Mouse (Mus musculus): ENCODE measurements around the gene Acot7. TPM values are rescaled to one million over a fixed set of nuclear protein-coding genes. Genes with fewer than 3 reads are reported as not detected.

Gene Acot7
- total RNA-seq, 2 experiments from 2014 or later: 37.3 to 39.3 TPM

- intact Hi-C loops (cut with DNase I): no loop called here
- no peak for DNase-seq
Measured at GRCm38 (mm10) chr4:152265791-152266190, 87.9 kb downstream of the Acot7 start.

- DNase-seq: peak; percentile 48 to 66
- intact Hi-C loops (cut with DNase I): no loop called here
Measured at GRCm38 (mm10) chr4:152266236-152266895, 88.4 kb downstream of the Acot7 start.

GRCm38 (mm10) chr4:152267748-152268369 lies 89.9 kb downstream of the Acot7 start:
- peak; percentile 62 to 72 for DNase-seq

GRCm38 (mm10) chr4:152269967-152270366 lies 92.0 kb downstream of the Acot7 start:
- intact Hi-C loops (cut with DNase I): no loop called here
- DNase-seq: no peak

More at GRCm38 (mm10) chr4:152267748-152268369, 89.9 kb downstream of the Acot7 start:
- intact Hi-C loops (cut with DNase I): no loop called here

GRCm38 (mm10) chr4:152270599-152270998 lies 92.7 kb downstream of the Acot7 start:
- intact Hi-C loops (cut with DNase I): no loop called here
- no peak for DNase-seq

GRCm38 (mm10) chr4:152271334-152271733 lies 93.4 kb downstream of the Acot7 start:
- intact Hi-C loops (cut with DNase I): no loop called here
- DNase-seq: no peak

- intact Hi-C loops (cut with DNase I): no loop called here
- DNase-seq: peak in 1 of 2 experiments; percentile 34
Measured at GRCm38 (mm10) chr4:152272006-152272405, 94.1 kb downstream of the Acot7 start.

- intact Hi-C loops (cut with DNase I): no loop called here
- peak; percentile 74 to 80 for DNase-seq
Measured at GRCm38 (mm10) chr4:152272449-152273049, 94.6 kb downstream of the Acot7 start.

GRCm38 (mm10) chr4:152273191-152273590 lies 95.3 kb downstream of the Acot7 start:
- no peak for DNase-seq
- intact Hi-C loops (cut with DNase I): no loop called here

- intact Hi-C loops (cut with DNase I): no loop called here
- peak; percentile 78 to 83 for DNase-seq
Measured at GRCm38 (mm10) chr4:152273621-152274236, 95.8 kb downstream of the Acot7 start, which contains the start of gene Gpr153. TSS of gene Gpr153 (plus strand) at chr4:152274232.

- DNase-seq: peak; percentile 48 to 61
- intact Hi-C loops (cut with DNase I): no loop called here
Measured at GRCm38 (mm10) chr4:152274681-152275131, 96.8 kb downstream of the Acot7 start.

- intact Hi-C loops (cut with DNase I): no loop called here
- peak in 1 of 2 experiments; percentile 62 for DNase-seq
Measured at GRCm38 (mm10) chr4:152276389-152277347, 98.7 kb downstream of the Acot7 start.

GRCm38 (mm10) chr4:152277916-152278315 lies 100.0 kb downstream of the Acot7 start:
- intact Hi-C loops (cut with DNase I): no loop called here
- no peak for DNase-seq

- intact Hi-C loops (cut with DNase I): no loop called here
- no peak for DNase-seq
Measured at GRCm38 (mm10) chr4:152278986-152279385, 101.1 kb downstream of the Acot7 start.

GRCm38 (mm10) chr4:152281601-152282000 lies 103.7 kb downstream of the Acot7 start:
- intact Hi-C loops (cut with DNase I): loop anchor here (10.0 kb wide), 1 partner anchor 297 kb away; the partner anchor contains the start of gene Thap3
- DNase-seq: no peak

- DNase-seq: no peak
- intact Hi-C loops (cut with DNase I): loop anchor here (10.0 kb wide), 1 partner anchor 298 kb away; the partner anchor contains the start of gene Thap3
Measured at GRCm38 (mm10) chr4:152282721-152283120, 104.8 kb downstream of the Acot7 start.

- peak; percentile 89 to 92 for DNase-seq
- intact Hi-C loops (cut with DNase I): loop anchor here (10.0 kb wide), 1 partner anchor 299 kb away; the partner anchor contains the start of gene Thap3
Measured at GRCm38 (mm10) chr4:152283186-152283950, 105.4 kb downstream of the Acot7 start.

GRCm38 (mm10) chr4:152285505-152285904 lies 107.6 kb downstream of the Acot7 start:
- peak; percentile 73 to 78 for DNase-seq

GRCm38 (mm10) chr4:152286183-152286582 lies 108.2 kb downstream of the Acot7 start:
- DNase-seq: no peak
- intact Hi-C loops (cut with DNase I): loop anchor here (10.0 kb wide), 1 partner anchor 301 kb away; the partner anchor contains the start of gene Thap3

More at GRCm38 (mm10) chr4:152285505-152285904, 107.6 kb downstream of the Acot7 start:
- intact Hi-C loops (cut with DNase I): loop anchor here (1.0 to 10.0 kb wide), 3 partner anchors 71 to 301 kb away; partner anchors contain the start of gene Thap3
